Mouse (Mus musculus): ENCODE data around the gene Usf2.

GRCm38 (mm10) chr7:30908992-30909431, 47.6 kb downstream of the Usf2 start:
- TF ChIP-seq NRF1 (IDR thresholded peaks at IDR 0.05; ENCODE audit: low read depth, low read length) = no peak
- TF ChIP-seq CHD2 (IDR thresholded peaks at IDR 0.05; ENCODE audit: low read length) = no peak
- TF ChIP-seq POLR2AphosphoS2 (IDR thresholded peaks at IDR 0.05; ENCODE audit: low read depth, low read length) = no peak
- no peak for TF ChIP-seq CTCF (conservative IDR thresholded peaks at IDR 0.05 in 1 of 2, IDR thresholded peaks at IDR 0.05 in 1 of 2; ENCODE audit: low read depth in 2 of 2, low read length in 2 of 2)
- no peak for TF ChIP-seq POLR2A (IDR thresholded peaks at IDR 0.05; ENCODE audit: low read depth, low read length)
- no peak for TF ChIP-seq MAZ (IDR thresholded peaks at IDR 0.05; ENCODE audit: low read depth, low read length)

All from CH12.LX (cell line).